Mouse (Mus musculus): ENCODE results near the gene Kcnk13.

Kcnk13 gene

GRCm38 (mm10) chr12:99964301-99965202 lies at the start of gene Kcnk13:
Gene Kcnk13, plus strand, starts transcription at chr12:99964499.
- no peak for DNase-seq (ENCODE audit: low read depth, low spot score)

GRCm38 (mm10) chr12:99917800-99918427 lies 46.4 kb upstream of the Kcnk13 start:
- DNase-seq (ENCODE audit: low read depth, low spot score) = no peak

- no peak for DNase-seq (ENCODE audit: low read depth, low spot score)
These were observed 44.7 kb upstream of the Kcnk13 start for GRCm38 (mm10) chr12:99919636-99920035.

GRCm38 (mm10) chr12:99921045-99921444 lies 43.3 kb upstream of the Kcnk13 start:
- DNase-seq (ENCODE audit: low read depth, low spot score) = no peak

GRCm38 (mm10) chr12:99923131-99923606 lies 41.1 kb upstream of the Kcnk13 start:
- no peak for DNase-seq (ENCODE audit: low read depth, low spot score)

GRCm38 (mm10) chr12:99923703-99924102 lies 40.6 kb upstream of the Kcnk13 start:
- no peak for DNase-seq (ENCODE audit: low read depth, low spot score)

GRCm38 (mm10) chr12:99928311-99928710 lies 36.0 kb upstream of the Kcnk13 start:
- no peak for DNase-seq (ENCODE audit: low read depth, low spot score)

GRCm38 (mm10) chr12:99929160-99929559 lies 35.1 kb upstream of the Kcnk13 start:
- no peak for DNase-seq (ENCODE audit: low read depth, low spot score)

- DNase-seq (ENCODE audit: low read depth, low spot score) = no peak
These were observed 32.1 kb upstream of the Kcnk13 start for GRCm38 (mm10) chr12:99932245-99932644.

- no peak for DNase-seq (ENCODE audit: low read depth, low spot score)
These were observed 30.7 kb upstream of the Kcnk13 start for GRCm38 (mm10) chr12:99933630-99934029.

GRCm38 (mm10) chr12:99935403-99935802 lies 28.9 kb upstream of the Kcnk13 start:
- no peak for DNase-seq (ENCODE audit: low read depth, low spot score)

- DNase-seq (ENCODE audit: low read depth, low spot score) = no peak
These were observed 25.8 kb upstream of the Kcnk13 start for GRCm38 (mm10) chr12:99938476-99938875.

- no peak for DNase-seq (ENCODE audit: low read depth, low spot score)
These were observed 25.1 kb upstream of the Kcnk13 start for GRCm38 (mm10) chr12:99939179-99939578.

GRCm38 (mm10) chr12:99940704-99941103 lies 23.6 kb upstream of the Kcnk13 start:
- DNase-seq (ENCODE audit: low read depth, low spot score) = no peak

GRCm38 (mm10) chr12:99942441-99942840 lies 21.9 kb upstream of the Kcnk13 start:
- no peak for DNase-seq (ENCODE audit: low read depth, low spot score)

- DNase-seq (ENCODE audit: low read depth, low spot score) = no peak
These were observed 11.4 kb upstream of the Kcnk13 start for GRCm38 (mm10) chr12:99952928-99953327.

GRCm38 (mm10) chr12:99956411-99956810 lies 7.9 kb upstream of the Kcnk13 start:
- DNase-seq (ENCODE audit: low read depth, low spot score) = no peak

GRCm38 (mm10) chr12:99958068-99959060 lies 5.9 kb upstream of the Kcnk13 start:
- no peak for DNase-seq (ENCODE audit: low read depth, low spot score)

GRCm38 (mm10) chr12:99959291-99959690 lies 5.0 kb upstream of the Kcnk13 start:
- no peak for DNase-seq (ENCODE audit: low read depth, low spot score)

GRCm38 (mm10) chr12:99959930-99960329 lies 4.4 kb upstream of the Kcnk13 start:
- DNase-seq (ENCODE audit: low read depth, low spot score) = no peak

- DNase-seq (ENCODE audit: low read depth, low spot score) = no peak
These were observed 3.6 kb upstream of the Kcnk13 start for GRCm38 (mm10) chr12:99960675-99961074.
